Mouse (Mus musculus): Measurements from ENCODE around the gene Ythdc1.

DNA sequence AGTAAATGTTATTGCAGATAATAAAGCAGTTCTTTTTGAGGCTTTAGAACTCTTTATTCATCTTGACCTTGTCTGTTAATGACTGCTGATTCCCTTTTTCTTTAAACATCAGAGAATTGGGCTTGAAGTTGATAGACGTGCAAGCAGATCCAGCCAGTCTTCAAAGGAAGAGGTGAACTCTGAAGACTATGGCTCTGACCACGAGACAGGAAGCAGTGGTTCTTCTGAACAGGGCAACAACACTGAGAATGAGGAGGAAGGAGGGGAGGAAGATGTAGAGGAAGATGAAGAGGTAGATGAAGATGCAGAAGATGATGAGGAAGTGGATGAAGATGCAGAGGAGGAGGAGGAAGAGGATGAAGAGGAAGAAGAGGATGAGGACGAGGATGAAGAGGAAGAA is 12.8 kb downstream of the Ythdc1 start:
- TF ChIP-seq POLR2A (IDR thresholded peaks at IDR 0.05; ENCODE audit: low read depth, low read length) (no peak), CTCF (IDR thresholded peaks at IDR 0.05; ENCODE audit: extremely low read depth, insufficient read length, insufficient replicate concordance, low read depth, low read length) (no peak)

All from small intestine, adult 2 months (tissue).